Mouse (Mus musculus): Measurements from ENCODE around the gene Hspa8.

Hspa8 gene

DNA sequence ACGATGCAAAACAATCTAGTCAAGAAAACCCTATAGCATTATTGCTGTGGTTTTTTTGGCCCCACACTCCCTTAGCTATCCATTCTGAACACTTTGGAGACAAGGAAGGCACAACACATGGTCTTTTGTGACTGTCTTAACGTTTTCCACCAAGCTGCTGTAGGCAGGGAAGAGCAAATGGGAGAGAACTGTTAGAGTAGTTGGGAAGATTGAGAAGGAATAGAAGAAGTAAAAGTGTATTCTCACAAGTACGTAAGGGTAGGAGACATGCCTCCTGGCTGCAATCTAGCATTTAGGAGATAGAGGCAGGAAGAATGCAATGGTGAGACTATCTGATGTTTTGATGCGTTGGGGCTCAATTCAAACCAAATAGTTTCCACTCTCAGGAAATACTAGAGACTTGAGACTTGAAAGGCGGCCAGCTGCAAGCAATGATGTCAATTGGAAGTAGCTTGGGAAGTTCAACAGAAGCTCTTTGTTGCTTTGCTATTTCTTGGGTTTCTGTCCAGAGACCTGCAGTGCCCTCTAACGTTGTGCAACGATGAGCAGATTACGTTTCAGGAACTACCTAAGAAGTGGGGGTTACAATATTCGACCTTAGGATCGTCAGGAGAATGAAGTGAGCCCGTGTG lies 6.6 kb downstream of the Hspa8 start:
- in situ Hi-C loops (cut with MboI; ENCODE audit: unreplicated experiment in 2 of 2): loop anchor here (5.0 to 25.0 kb wide), 3 partner anchors 50 to 1455 kb away; partner anchors contain the start of gene Sc5d (in 1 of the 2)

DNA sequence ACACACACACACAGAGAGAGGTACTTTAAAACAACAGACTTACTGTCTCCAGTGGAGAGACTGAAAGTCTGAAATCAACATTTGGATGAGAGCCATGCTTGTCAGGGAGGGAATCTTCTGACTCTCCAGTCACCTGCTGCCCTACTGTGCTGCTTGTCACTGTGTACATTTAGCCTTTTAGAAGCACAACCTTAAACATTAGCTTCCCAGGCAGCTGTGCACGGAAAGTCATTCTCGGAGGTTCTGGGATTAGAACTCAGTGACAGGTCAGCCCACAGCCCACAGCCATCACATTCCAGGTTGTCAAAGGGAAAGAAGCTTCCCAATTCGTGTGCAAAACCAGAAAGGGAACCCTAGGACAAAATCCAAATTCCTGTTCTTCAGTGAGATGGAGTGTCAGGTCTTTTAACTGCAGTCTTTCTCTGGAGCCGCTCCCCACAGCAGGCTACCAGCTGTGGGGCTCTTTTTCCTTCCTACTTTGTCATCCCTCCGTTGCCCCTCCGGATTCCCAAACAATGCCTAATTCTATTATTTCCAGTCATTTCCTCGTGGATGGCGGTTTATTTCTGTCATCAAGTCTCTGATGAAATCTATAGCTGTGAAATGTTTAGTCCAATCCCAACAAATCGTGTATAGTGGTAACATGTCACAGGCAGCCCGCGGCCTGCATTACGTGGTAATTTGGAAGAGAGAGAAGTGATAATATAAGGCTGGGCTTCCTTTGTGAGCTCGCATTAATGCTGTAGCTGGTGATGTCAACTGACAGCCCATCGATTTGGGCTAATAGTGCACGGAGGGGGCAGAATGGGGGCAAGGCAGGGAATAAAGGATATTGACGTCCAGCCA lies 7.5 kb downstream of the Hspa8 start:
- in situ Hi-C loops (cut with MboI; ENCODE audit: unreplicated experiment in 2 of 2): loop anchor here (5.0 to 25.0 kb wide), 3 partner anchors 51 to 1454 kb away; partner anchors contain the start of gene Sc5d (in 1 of the 2)

DNA sequence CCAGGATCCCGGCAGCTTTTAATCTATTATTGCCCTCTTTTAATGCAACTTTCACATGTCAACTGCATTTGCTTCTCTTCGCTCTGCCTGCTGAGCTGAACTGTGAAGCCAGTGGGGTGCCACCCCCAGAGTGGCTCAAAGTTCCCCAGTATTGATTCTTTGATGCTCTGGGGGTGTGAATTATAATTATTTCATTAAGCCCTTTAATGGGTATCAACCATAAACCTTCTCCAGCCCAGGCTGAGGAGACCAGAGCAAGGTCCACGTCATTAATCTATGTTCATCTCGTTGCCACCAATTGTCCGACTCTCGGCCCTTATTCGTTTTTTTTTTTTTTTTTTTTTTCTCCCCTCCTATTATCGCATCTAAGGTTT lies 8.1 kb downstream of the Hspa8 start:
- in situ Hi-C loops (cut with MboI; ENCODE audit: unreplicated experiment in 2 of 2): loop anchor here (5.0 to 25.0 kb wide), 3 partner anchors 52 to 1453 kb away; partner anchors contain the start of gene Sc5d (in 1 of the 2)

DNA sequence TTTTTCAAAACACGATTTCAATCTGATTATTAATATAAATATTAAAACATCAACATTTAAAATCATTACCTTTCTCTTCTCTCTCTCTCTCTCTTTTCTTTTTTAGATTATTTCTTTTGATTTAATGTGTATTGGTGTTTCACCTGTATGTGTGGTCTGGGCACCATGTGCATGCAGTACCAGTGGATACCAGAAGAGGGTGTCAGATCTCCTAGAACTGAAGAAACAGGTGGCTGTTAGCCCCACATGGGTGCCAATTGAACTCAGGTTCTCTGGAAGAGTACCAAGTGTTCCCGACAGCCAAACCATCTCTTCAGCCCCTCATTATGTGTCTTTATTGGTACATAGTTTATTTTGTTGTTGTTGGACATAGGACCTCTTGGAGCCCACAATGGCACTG lies 11.1 kb downstream of the Hspa8 start:
- in situ Hi-C loops (cut with MboI; ENCODE audit: unreplicated experiment in 2 of 2): loop anchor here in 1 of 2 experiments (10.0 to 25.0 kb wide), 2 partner anchors 383 to 1450 kb away; partner anchors contain the start of gene Sc5d

DNA sequence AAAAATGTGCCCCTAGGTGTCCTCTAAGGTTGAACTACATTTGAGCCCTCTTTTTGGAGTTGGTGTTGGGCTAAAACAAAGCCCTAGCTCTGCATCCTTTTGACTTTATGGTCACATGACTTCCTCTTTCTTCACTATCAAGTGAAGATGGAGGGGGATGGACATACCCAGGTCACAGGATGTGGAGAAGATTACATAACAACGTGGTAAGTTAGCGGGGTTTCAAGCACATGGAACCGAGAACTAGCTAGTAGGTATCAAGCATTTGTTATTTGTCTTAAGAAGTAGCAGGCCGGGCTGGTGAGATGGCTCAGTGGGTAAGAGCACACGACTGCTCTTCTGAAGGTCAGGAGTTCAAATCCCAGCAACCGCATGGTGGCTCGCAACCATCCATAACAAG lies 13.3 kb downstream of the Hspa8 start:
- in situ Hi-C loops (cut with MboI; ENCODE audit: unreplicated experiment in 2 of 2): loop anchor here in 1 of 2 experiments (10.0 to 25.0 kb wide), 2 partner anchors 381 to 1448 kb away; partner anchors contain the start of gene Sc5d

DNA sequence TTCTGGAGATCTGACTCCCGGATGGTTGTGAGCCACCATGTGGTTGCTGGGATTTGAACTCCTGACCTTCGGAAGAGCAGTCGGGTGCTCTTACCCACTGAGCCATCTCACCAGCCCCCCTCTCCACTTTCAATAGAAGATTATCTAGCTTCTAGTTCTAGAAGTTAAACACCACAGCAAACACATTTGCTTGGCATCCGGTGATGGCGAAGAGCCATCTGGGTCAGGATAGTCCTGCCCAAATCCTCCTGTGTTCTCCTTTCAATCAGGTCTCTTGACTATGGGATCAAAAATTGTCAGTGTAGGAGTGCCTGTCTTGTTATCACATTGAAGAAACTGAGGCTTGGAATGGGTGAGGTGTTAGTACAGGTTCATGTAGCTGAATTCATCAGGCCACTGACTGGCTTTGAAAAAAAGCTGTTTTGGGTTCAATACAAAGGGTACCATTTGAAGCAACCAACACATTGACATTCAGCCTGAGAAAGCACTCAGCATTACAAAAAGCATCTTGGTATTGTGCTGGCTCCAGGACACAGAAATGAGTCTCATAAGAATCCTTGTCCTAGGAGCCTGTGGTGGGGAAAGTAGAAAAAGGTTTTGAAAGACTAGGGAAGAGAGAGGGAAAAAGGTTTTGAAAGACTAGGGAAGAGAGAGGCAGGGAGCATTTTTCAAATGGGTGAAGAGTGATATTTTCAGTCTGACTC lies 16.7 kb downstream of the Hspa8 start:
- in situ Hi-C loops (cut with MboI; ENCODE audit: unreplicated experiment in 2 of 2): loop anchor here in 1 of 2 experiments (10.0 to 25.0 kb wide), 2 partner anchors 377 to 1445 kb away; partner anchors contain the start of gene Sc5d

DNA sequence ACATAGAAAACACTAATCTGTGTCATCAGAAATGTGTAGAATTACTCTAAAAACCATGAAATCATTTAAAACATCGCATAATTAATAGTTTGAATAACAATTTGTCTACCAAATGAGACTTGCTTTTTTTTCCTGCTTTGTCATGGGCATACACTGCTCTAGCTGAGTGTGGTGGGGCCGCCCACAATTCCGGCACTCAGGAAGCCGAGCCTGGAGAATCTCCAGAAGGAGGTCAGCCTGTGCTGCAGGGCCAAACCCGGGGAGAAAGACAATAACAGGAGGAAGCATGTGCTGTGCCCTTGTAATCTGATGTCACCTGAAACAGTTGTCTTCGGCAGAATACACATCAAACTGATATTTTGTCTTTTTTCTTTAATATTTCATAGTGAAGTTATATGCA lies 24.8 kb downstream of the Hspa8 start:
- in situ Hi-C loops (cut with MboI; ENCODE audit: unreplicated experiment in 2 of 2): no loop called here

DNA sequence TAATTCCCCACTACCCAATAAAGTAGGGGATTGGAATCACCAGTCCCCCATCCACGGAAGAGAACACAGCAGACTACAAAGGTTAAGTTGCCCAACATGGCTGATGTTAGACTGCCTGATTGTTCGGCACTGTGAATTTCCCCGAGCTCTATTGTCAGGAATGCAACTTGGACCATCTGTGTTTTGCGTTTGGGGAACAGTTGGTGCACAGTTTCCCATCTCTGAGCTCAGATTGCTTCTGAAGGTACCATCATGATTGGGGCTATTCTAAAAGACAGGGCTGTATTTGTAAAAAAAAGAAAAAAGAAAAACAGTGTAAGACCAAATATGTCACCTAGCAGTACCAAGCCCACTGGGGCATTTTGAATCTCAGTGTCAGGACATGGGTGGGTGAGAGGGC lies 26.6 kb downstream of the Hspa8 start:
- in situ Hi-C loops (cut with MboI; ENCODE audit: unreplicated experiment in 2 of 2): no loop called here

DNA sequence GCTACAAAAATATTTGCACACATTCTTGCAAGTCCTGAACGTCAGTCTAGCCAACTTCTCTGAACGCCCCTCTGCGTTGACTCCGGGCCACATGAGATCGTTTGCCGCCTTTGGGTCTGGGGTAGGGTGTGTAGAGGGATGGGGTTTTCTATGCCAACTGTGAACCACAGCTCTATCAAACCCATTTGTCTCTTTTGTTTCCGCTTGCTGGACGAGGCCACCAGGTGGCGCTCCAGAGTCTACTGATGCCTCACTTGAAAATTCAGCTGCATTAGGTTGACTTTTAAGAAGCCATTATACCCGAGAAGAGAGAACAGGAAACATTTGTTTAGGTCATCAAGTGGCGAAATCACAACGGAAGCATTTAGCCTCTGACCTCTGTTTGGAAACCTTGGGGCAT lies 33.8 kb downstream of the Hspa8 start:
- in situ Hi-C loops (cut with MboI; ENCODE audit: unreplicated experiment in 2 of 2): loop anchor here in 1 of 2 experiments (5.0 to 10.0 kb wide), 2 partner anchors 193 to 360 kb away; no protein-coding TSS in a partner anchor

DNA sequence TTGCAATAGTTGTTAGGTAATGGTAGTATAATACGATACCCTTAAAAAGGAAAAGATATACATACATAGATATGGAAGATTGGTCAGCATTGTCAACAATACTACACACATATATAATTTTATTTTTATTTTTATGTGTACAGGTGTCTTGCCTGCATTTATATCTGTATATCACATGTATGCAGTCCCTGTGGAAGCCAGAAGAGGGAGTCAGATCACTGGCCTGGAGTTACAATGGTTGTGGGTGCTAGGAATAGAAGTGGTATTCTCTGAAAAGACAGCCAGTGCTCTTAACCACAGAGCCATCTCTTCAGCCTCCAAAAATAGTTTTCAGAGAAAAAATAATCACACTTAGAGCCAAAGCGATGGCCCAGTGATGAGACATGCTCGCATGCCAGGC lies 35.9 kb downstream of the Hspa8 start:
- in situ Hi-C loops (cut with MboI; ENCODE audit: unreplicated experiment in 2 of 2): loop anchor here (5.0 to 10.0 kb wide), 3 partner anchors 141 to 358 kb away; no protein-coding TSS in a partner anchor

DNA sequence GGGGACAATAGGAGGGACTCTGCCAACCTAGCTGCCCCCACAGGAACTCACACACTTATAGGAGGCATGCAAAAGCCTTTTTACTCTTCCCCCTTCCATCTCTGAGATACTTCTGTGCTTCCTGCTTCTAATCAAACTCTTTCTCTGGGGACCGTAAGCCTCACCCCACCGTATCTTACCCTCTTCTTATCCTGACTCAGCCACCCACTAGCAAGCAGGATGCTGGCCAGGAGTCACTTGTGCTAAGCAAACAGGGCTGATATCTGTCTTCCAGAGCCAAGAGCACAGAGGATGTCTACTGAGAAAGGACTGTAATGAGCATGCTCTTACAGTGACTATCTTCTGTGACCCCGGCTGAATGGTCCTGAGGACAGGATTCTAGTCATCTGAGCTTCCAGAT lies 38.9 kb downstream of the Hspa8 start:
- in situ Hi-C loops (cut with MboI; ENCODE audit: unreplicated experiment in 2 of 2): loop anchor here (5.0 to 10.0 kb wide), 3 partner anchors 138 to 355 kb away; no protein-coding TSS in a partner anchor

DNA sequence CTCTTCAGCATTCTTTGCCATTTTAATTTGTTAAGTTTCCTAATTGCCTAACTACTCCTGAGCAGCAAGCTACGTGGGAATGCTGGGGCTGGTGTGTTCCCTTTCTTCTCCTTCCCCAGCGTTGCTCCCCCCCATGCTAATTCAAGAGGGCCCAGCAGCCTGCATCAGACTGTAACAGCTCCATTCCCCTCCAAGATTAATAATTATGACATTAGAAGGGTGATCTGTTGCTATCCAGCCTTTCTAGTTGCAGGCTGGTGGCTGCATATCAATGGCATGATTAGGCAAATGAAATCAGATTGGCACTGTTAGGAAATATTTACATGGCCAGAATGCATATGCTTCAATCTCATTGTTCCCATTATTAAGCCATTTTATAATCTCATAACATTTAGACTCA lies 50.7 kb downstream of the Hspa8 start:
- in situ Hi-C loops (cut with MboI; ENCODE audit: unreplicated experiment in 2 of 2): no loop called here

DNA sequence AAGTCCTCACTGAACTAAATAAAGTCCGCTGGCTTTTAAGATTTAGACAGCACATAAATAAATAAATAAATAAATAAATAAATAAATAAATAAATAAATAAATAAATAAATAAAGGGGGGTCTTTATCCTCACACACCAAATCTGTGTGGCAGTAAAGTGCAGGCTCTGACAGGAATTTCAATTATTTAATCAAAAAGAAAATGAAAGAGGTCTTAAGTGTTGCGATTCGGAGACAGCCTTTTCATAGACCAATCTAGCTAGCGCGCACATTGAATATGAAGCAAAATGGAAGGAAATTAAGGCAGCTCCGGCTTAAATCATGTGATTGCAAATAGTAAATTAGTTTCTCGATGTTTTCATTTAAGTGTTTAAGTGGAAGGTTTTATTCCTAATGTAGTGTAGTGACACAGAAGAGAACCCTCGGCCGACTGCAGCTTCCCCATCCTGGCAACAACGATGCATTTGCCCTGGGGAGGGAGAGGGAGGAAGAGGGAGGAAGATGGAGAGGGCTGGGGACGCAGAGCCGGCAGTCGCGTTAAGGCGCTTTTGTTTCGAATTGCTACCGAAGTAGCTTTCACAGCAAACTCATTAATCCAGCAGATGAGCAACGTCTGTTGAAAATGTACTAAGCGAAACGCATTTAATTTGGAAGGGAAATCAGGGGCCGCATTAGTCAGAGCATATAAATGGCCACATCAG lies 57.8 kb downstream of the Hspa8 start:
- in situ Hi-C loops (cut with MboI; ENCODE audit: unreplicated experiment in 2 of 2): no loop called here

DNA sequence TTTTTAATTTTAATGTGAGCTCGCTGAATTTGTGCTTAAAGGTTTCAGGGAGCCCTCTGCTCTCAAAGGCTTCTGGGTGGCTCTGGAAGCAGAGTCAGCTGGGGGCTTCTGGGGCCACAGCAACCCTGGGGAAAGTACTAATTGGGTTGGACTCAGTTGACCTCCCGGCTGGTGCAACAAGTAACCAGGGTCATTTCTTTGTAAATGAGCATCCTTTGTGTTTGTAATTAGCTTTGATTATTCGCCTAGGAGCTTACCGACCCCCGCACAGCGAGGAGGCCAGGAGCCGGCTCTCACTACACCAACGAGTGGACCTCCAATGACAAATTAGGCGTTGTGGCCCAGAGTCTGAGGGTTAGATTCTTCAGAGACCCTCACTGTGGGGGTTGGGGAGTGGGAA lies 58.4 kb downstream of the Hspa8 start:
- in situ Hi-C loops (cut with MboI; ENCODE audit: unreplicated experiment in 2 of 2): no loop called here
